Mouse (Mus musculus) CH12.LX (cell line): ENCODE measurements around the gene Sugct.

ENCODE experiments used
- CTCF ChIP-seq, 2 experiments: IDR thresholded peaks in 1 of 2; conservative IDR thresholded peaks in 1 of 2; 2 replicates each; pipeline ENCODE4 v1.5.1; 2011 to 2012; ENCODE audit warnings: low read depth in 2 of 2, low read length in 2 of 2, improper control_type of control experiment in 1 of 2, inconsistent platforms in 1 of 2, mild to moderate bottlenecking in 1 of 2, moderate library complexity in 1 of 2
- E2F4 ChIP-seq: IDR thresholded peaks from 2 replicates; pipeline ENCODE4 v1.6.1; 2011; ENCODE audit warnings: low read depth, low read length, improper control_type of control experiment; ENCODE audit not compliant: insufficient replicate concordance
- EP300 ChIP-seq: IDR thresholded peaks from 2 replicates; pipeline ENCODE4 v1.6.1; 2011; ENCODE audit warnings: low read length, improper control_type of control experiment
- GABPA ChIP-seq: IDR thresholded peaks from 2 replicates; pipeline ENCODE4 v1.6.1; 2012; ENCODE audit warnings: low read depth, low read length, improper control_type of control experiment, inconsistent platforms; ENCODE audit not compliant: insufficient replicate concordance
- MAZ ChIP-seq: IDR thresholded peaks from 2 replicates; pipeline ENCODE4 v1.6.1; 2012; ENCODE audit warnings: low read depth, mild to moderate bottlenecking, inconsistent platforms, low read length, improper control_type of control experiment, moderate library complexity
- MYC ChIP-seq: IDR thresholded peaks from 2 replicates; pipeline ENCODE4 v1.6.1; 2011; ENCODE audit warnings: low read depth, mild to moderate bottlenecking, improper control_type of control experiment, low read length
- NELFE ChIP-seq: IDR thresholded peaks from 2 replicates; pipeline ENCODE4 v1.6.1; 2011; ENCODE audit warnings: low read depth, low read length, improper control_type of control experiment
- POLR2A ChIP-seq: IDR thresholded peaks from 2 replicates; pipeline ENCODE4 v1.6.1; 2011; ENCODE audit warnings: low read depth, mild to moderate bottlenecking, improper control_type of control experiment, low read length
- SMC3 ChIP-seq: IDR thresholded peaks from 2 replicates; pipeline ENCODE4 v1.6.1; 2011; ENCODE audit warnings: low read depth, low read length, improper control_type of control experiment
- TCF12 ChIP-seq: IDR thresholded peaks from 2 replicates; pipeline ENCODE4 v1.6.1; 2014; ENCODE audit warnings: low read depth, mild to moderate bottlenecking, inconsistent platforms, low read length, improper control_type of control experiment
- UBTF ChIP-seq: IDR thresholded peaks from 2 replicates; pipeline ENCODE4 v1.6.1; 2012; ENCODE audit warnings: low read depth, mild to moderate bottlenecking, inconsistent platforms, low read length, improper control_type of control experiment, moderate library complexity
- USF1 ChIP-seq: IDR thresholded peaks from 2 replicates; pipeline ENCODE4 v1.6.1; 2014; ENCODE audit warnings: low read depth, mild to moderate bottlenecking, inconsistent platforms, low read length, improper control_type of control experiment
- ZC3H11A ChIP-seq: IDR thresholded peaks from 2 replicates; pipeline ENCODE4 v1.6.1; 2012; ENCODE audit warnings: low read depth, mild to moderate bottlenecking, inconsistent platforms, low read length, improper control_type of control experiment

- no peak for TF ChIP-seq UBTF
- TF ChIP-seq CTCF (conservative IDR thresholded peaks at IDR 0.05 in 1 of 2, IDR thresholded peaks at IDR 0.05 in 1 of 2; ENCODE audit: low read depth in 2 of 2, low read length in 2 of 2), result no peak
- no peak for TF ChIP-seq SMC3
- TF ChIP-seq NELFE, result no peak
- no peak for TF ChIP-seq ZC3H11A
- TF ChIP-seq TCF12, result no peak
- no peak for TF ChIP-seq MYC
- TF ChIP-seq E2F4, result no peak
- no peak for TF ChIP-seq MAZ
- no peak for TF ChIP-seq EP300
- TF ChIP-seq POLR2A, result no peak
- no peak for TF ChIP-seq GABPA
- TF ChIP-seq USF1, result no peak
These were observed 783.1 kb downstream of the Sugct start for GRCm38 (mm10) chr13:16912214-16912613.
